Mouse (Mus musculus) liver, embryonic 11.5 days (tissue): Measurements from ENCODE around the gene Olfr640. TPM values are rescaled to one million over a fixed set of nuclear protein-coding genes. Genes with fewer than 3 reads are reported as not detected.

Source experiments
- ATAC-seq: fragments of 200-750 bp; cut with Nextera tagmentation; replicated peaks from 2 replicates; pipeline ENCODE4 v1.8.0; 2017; ENCODE audit warnings: moderate number of reproducible peaks, mild to moderate bottlenecking, moderate TSS enrichment, moderate library complexity; ENCODE audit not compliant: low FRiP score
- DNase-seq: peaks from one replicate; pipeline ENCODE4 v3.0.0-alpha.2; 2017; ENCODE audit warnings: low spot score
- H3K27ac ChIP-seq: fragments of 300-500 bp; sonication (generic); 2 replicates; pipeline ENCODE4 v1.5.1; 2014; ENCODE audit warnings: mild to moderate bottlenecking, low read depth, low read length, control low read depth
- H3K27me3 ChIP-seq: fragments of 300-500 bp; sonication (generic); replicated peaks from 2 replicates; pipeline ENCODE4 v1.6.1; 2014; ENCODE audit warnings: low read length, mixed read lengths; ENCODE audit not compliant: control insufficient read depth, insufficient read depth
- H3K36me3 ChIP-seq: fragments of 300-500 bp; sonication (generic); 2 replicates; pipeline ENCODE4 v1.6.1; 2014; ENCODE audit warnings: mild to moderate bottlenecking, low read length, moderate library complexity, mixed read lengths; ENCODE audit not compliant: control insufficient read depth, insufficient read depth
- H3K4me1 ChIP-seq: fragments of 300-500 bp; sonication (generic); replicated peaks from 2 replicates; pipeline ENCODE4 v1.6.1; 2014; ENCODE audit warnings: low read length, mixed read lengths; ENCODE audit not compliant: control insufficient read depth, insufficient read depth
- H3K4me2 ChIP-seq: fragments of 300-500 bp; sonication (generic); 2 replicates; pipeline ENCODE4 v1.6.1; 2014; ENCODE audit warnings: mild to moderate bottlenecking, control low read depth, moderate library complexity
- H3K4me3 ChIP-seq: fragments of 300-500 bp; sonication (generic); 2 replicates; pipeline ENCODE4 v1.5.1; 2014; ENCODE audit warnings: low read depth, low read length, control low read depth
- H3K9ac ChIP-seq: fragments of 300-500 bp; sonication (generic); 2 replicates; pipeline ENCODE4 v1.6.1; 2014; ENCODE audit warnings: low read depth, low read length, control low read depth
- H3K9me3 ChIP-seq: fragments of 300-500 bp; sonication (generic); 2 replicates; pipeline ENCODE4 v1.6.1; 2016; ENCODE audit warnings: low read length, inconsistent platforms, mixed read lengths; ENCODE audit not compliant: control insufficient read depth
- WGBS: fragments of 180-500 bp; shearing (Covaris S2); extraction: QIAGEN DNeasy Blood & Tissue Kit; methylation state at CpG from one replicate; pipeline ENCODE4 v1.1.7; 2014; 5-methylcytosine and 5-hydroxymethylcytosine counted together
- polyA plus RNA-seq: library from polyadenylated mRNA; unstranded; fragments of >200 nt; fragmentation: Nextera tagmentation; extraction: Ambion mirVana; gene quantifications from 2 replicates; pipeline ENCODE4 v1.2.1, GENCODE M21; 2014

Gene Olfr640
- polyA plus RNA-seq, 1 experiment from 2014 or later, result not detected

GRCm38 (mm10) chr7:104018953-104019352 is 6.4 kb downstream of the Olfr640 start:
- DNase-seq, result no peak
- no peaks in the 10 kb centered on the region for H3K9me3 ChIP-seq
- ATAC-seq, result no peak
- no peaks in the 10 kb centered on the region for H3K27me3 ChIP-seq
- H3K27ac ChIP-seq, result no peak overlapping the region
- WGBS, result 74% methylated on average over 1 of the region's 1 CpGs
- no peak overlapping the region for H3K9ac ChIP-seq
- H3K4me3 ChIP-seq, result no peak overlapping the region
- H3K4me2 ChIP-seq, result no peak overlapping the region
- no peaks in the 10 kb centered on the region for H3K36me3 ChIP-seq
- no peaks in the 10 kb centered on the region for H3K4me1 ChIP-seq

GRCm38 (mm10) chr7:104017203-104017602 is 8.2 kb downstream of the Olfr640 start, which contains the start of gene Olfr639:
Gene Olfr639, minus strand, starts transcription at chr7:104017303.
- Histone ChIP-seq H3K36me3 (no peaks in the 10 kb centered on the region), H3K27me3 (no peaks in the 10 kb centered on the region), H3K9ac (no peak within 1 kb of the TSS), H3K27ac (no peak within 1 kb of the TSS), H3K4me3 (no peak within 1 kb of the TSS), H3K9me3 (no peaks in the 10 kb centered on the region), H3K4me2 (no peak within 1 kb of the TSS), H3K4me1 (no peaks in the 10 kb centered on the region)
- no peak for DNase-seq
- no peak for ATAC-seq

GRCm38 (mm10) chr7:103999124-103999523 is 26.2 kb downstream of the Olfr640 start:
- no peak overlapping the region for H3K4me2 ChIP-seq
- no peaks in the 10 kb centered on the region for H3K36me3 ChIP-seq
- H3K9me3 ChIP-seq, result no peaks in the 10 kb centered on the region
- DNase-seq, result no peak
- no peak overlapping the region for H3K9ac ChIP-seq
- no peaks in the 10 kb centered on the region for H3K27me3 ChIP-seq
- no peak for ATAC-seq
- H3K27ac ChIP-seq, result no peak overlapping the region
- H3K4me1 ChIP-seq, result no peaks in the 10 kb centered on the region
- H3K4me3 ChIP-seq, result no peak overlapping the region

- DNase-seq (no peak), ATAC-seq (no peak)
- no peak within 1 kb of the TSS for H3K9ac ChIP-seq
Observed at GRCm38 (mm10) chr7:103998446-103998845, 26.9 kb downstream of the Olfr640 start, which contains the start of gene Olfr638. Gene Olfr638, plus strand, starts transcription at chr7:103998746.

GRCm38 (mm10) chr7:103971782-103972181 is 53.6 kb downstream of the Olfr640 start:
- no peak overlapping the region for H3K4me3 ChIP-seq
- H3K27me3 ChIP-seq, result no peaks in the 10 kb centered on the region
- ATAC-seq (no peak), DNase-seq (no peak)
- no peaks in the 10 kb centered on the region for H3K4me1 ChIP-seq
- no peaks in the 10 kb centered on the region for H3K9me3 ChIP-seq
- no peaks in the 10 kb centered on the region for H3K36me3 ChIP-seq
- H3K27ac ChIP-seq, result no peak overlapping the region
- no peak overlapping the region for H3K9ac ChIP-seq
- no peak overlapping the region for H3K4me2 ChIP-seq
- WGBS, result 44% methylated on average over 1 of the region's 1 CpGs

More at GRCm38 (mm10) chr7:103998446-103998845, 26.9 kb downstream of the Olfr640 start, which contains the start of gene Olfr638:
- Histone ChIP-seq H3K4me1 (no peaks in the 10 kb centered on the region), H3K9me3 (no peaks in the 10 kb centered on the region), H3K27ac (no peak within 1 kb of the TSS), H3K36me3 (no peaks in the 10 kb centered on the region), H3K4me3 (no peak within 1 kb of the TSS), H3K4me2 (no peak within 1 kb of the TSS), H3K27me3 (no peaks in the 10 kb centered on the region)

- Histone ChIP-seq H3K4me1 (no peaks in the 10 kb centered on the region), H3K27me3 (no peaks in the 10 kb centered on the region), H3K9me3 (no peaks in the 10 kb centered on the region), H3K36me3 (no peaks in the 10 kb centered on the region), H3K4me2 (no peak within 1 kb of the TSS), H3K27ac (no peak within 1 kb of the TSS), H3K4me3 (no peak within 1 kb of the TSS), H3K9ac (no peak within 1 kb of the TSS)
- WGBS, result 71% methylated on average over 1 of the region's 1 CpGs
- DNase-seq (no peak), ATAC-seq (no peak)
Observed at GRCm38 (mm10) chr7:103970852-103971251, 54.5 kb downstream of the Olfr640 start, which contains the start of gene Olfr635. Gene Olfr635, plus strand, starts transcription at chr7:103971152.

Other genes with a start within 250 kb of the Olfr640 start
- gene Olfr68, start 245.9 kb downstream of the Olfr640 start, polyA plus RNA-seq, result not detected in 2 replicates
- gene Olfr67, start 233.8 kb downstream of the Olfr640 start, polyA plus RNA-seq, result not detected in 2 replicates
- 7,398 and 7,943 TPM in 2 replicates for gene Hbb-bt, start 211.6 kb downstream of the Olfr640 start, polyA plus RNA-seq
- gene Hbb-bs, start 197.5 kb downstream of the Olfr640 start, polyA plus RNA-seq, result 9,439 and 11,024 TPM in 2 replicates
- not detected in 2 replicates for gene Hbb-bh2, start 185.1 kb downstream of the Olfr640 start, polyA plus RNA-seq
- 4,066 and 4,428 TPM in 2 replicates for gene Hbb-bh1, start 182.4 kb downstream of the Olfr640 start, polyA plus RNA-seq
- 15,021 and 16,786 TPM in 2 replicates for gene Hbb-y, start 172.4 kb downstream of the Olfr640 start, polyA plus RNA-seq
- gene Olfr66, start 139.3 kb downstream of the Olfr640 start, polyA plus RNA-seq, result not detected in 2 replicates
- gene Olfr64, start 131.1 kb downstream of the Olfr640 start, polyA plus RNA-seq, result not detected in 2 replicates
- not detected in 2 replicates for gene Olfr65, start 122.1 kb downstream of the Olfr640 start, polyA plus RNA-seq
- not detected in 2 replicates for gene Olfr631, start 96.7 kb downstream of the Olfr640 start, polyA plus RNA-seq
- 0.12 TPM in 1 of 2 replicates, not detected in the other for gene Olfr632, start 91.2 kb downstream of the Olfr640 start, polyA plus RNA-seq
- not detected in 2 replicates for gene Olfr633, start 81.1 kb downstream of the Olfr640 start, polyA plus RNA-seq
- gene Olfr635, start 54.4 kb downstream of the Olfr640 start, polyA plus RNA-seq, result not detected in 2 replicates
- not detected in 2 replicates for gene Olfr638, start 26.8 kb downstream of the Olfr640 start, polyA plus RNA-seq
- gene Olfr639, start 8.3 kb downstream of the Olfr640 start, polyA plus RNA-seq, result not detected in 2 replicates
- gene Olfr641, start 9.9 kb upstream of the Olfr640 start, polyA plus RNA-seq, result not detected in 2 replicates
- gene Olfr642, start 27.1 kb upstream of the Olfr640 start, polyA plus RNA-seq, result not detected in 2 replicates
- not detected in 2 replicates for gene 4930516K23Rik, start 35.9 kb upstream of the Olfr640 start, polyA plus RNA-seq
- gene Olfr644, start 46.3 kb upstream of the Olfr640 start, polyA plus RNA-seq, result not detected in 2 replicates
- not detected in 2 replicates for gene Olfr645, start 59.9 kb upstream of the Olfr640 start, polyA plus RNA-seq
- gene Olfr646, start 79.3 kb upstream of the Olfr640 start, polyA plus RNA-seq, result not detected in 2 replicates
- not detected in 2 replicates for gene Ubqln5, start 104.3 kb upstream of the Olfr640 start, polyA plus RNA-seq
- not detected in 2 replicates for gene Olfr643, start 111.8 kb upstream of the Olfr640 start, polyA plus RNA-seq
- gene Ubqln3, start 117.7 kb upstream of the Olfr640 start, polyA plus RNA-seq, result not detected in 2 replicates
- not detected in 2 replicates for gene Ubqlnl, start 125.0 kb upstream of the Olfr640 start, polyA plus RNA-seq
- not detected in 2 replicates for gene Olfm5, start 139.3 kb upstream of the Olfr640 start, polyA plus RNA-seq
- 0.08 and 0.19 TPM in 2 replicates for gene Olfr648, start 157.8 kb upstream of the Olfr640 start, polyA plus RNA-seq
- not detected in 2 replicates for gene Olfr649, start 170.4 kb upstream of the Olfr640 start, polyA plus RNA-seq
- gene Trim6, start 193.2 kb upstream of the Olfr640 start, polyA plus RNA-seq, result 3.6 and 4.2 TPM in 2 replicates
- 1.4 and 2.1 TPM in 2 replicates for gene Trim34a, start 218.9 kb upstream of the Olfr640 start, polyA plus RNA-seq